10 mouse cellular contexts compared by ENCODE assay signal in the genomic region with DNA sequence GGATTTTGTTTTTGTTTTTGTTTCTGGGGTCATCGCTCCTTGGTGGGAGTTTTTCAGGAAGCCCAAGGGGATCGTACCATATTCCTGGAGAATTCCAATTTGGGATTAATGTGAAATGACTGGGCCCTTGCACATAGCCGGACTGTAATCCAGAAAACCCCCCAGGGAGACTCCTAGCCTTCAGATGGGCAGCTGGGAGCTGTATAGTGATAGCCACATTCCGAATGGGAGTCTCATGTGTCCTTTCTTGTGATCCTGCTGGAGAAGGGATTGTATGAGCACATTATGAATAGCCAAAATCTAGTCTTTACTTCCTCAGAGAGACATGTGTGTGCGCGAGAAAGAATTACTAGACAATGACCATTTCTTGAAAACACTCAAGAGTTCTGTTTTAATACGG. TPM values are rescaled to one million over a fixed set of nuclear protein-coding genes. Genes with fewer than 3 reads are reported as not detected.
DNase-seq lines count a peak whose midpoint lies in the region; ATAC-seq lines count a peak whose summit lies in the region.
"Had no signal": no experiment of that assay in that cellular context is flagged by ENCODE, and none has a peak within 500 bp of the region (broad histone marks: within the 10 kb centered on the region; RNA-seq: fewer than 3 reads in every experiment).

No protein-coding gene starts in this region.

- peaks cover 24% of the 10 kb centered on the region for H3K4me1 ChIP-seq in heart, embryonic 13.5 days
- H3K4me1 ChIP-seq in liver, embryonic 12.5 days, result peaks cover 21% of the 10 kb centered on the region

- ATAC-seq in heart, embryonic 13.5 days (ENCODE audit: extremely low read depth, insufficient number of reproducible peaks, low FRiP score, low TSS enrichment), result no peak
- ATAC-seq in liver, embryonic 12.5 days, result no peak

- peak overlapping the region; percentile 75 for H3K4me2 ChIP-seq in heart, embryonic 13.5 days
- H3K4me2 ChIP-seq in liver, embryonic 12.5 days, result peak overlapping the region; percentile 87

- H3K4me3 ChIP-seq in heart, embryonic 13.5 days, result peak overlapping the region; percentile 89
- no peak overlapping the region for H3K4me3 ChIP-seq in liver, embryonic 12.5 days

- peaks cover 9% of the 10 kb centered on the region; the same call in 1 of the 2 replicates for H3K27me3 ChIP-seq in heart, embryonic 13.5 days (replicated peaks)
- H3K27me3 ChIP-seq in liver, embryonic 12.5 days (replicated peaks), result peaks cover 33% of the 10 kb centered on the region

- DNase-seq in 3T3-L1 (ENCODE audit: low read depth, low spot score), result peak; percentile 51
- peak; percentile 30 for DNase-seq in Muller cell, postnatal 12 days (ENCODE audit: inconsistent ontology term)
- DNase-seq in thymus, postnatal 36 days, result no peak
- DNase-seq in gastrocnemius, postnatal 14 days, result no peak
- DNase-seq in cerebellum, postnatal 25 days, result no peak
- DNase-seq in right cerebral cortex, postnatal 10 days (ENCODE audit: low spot score in 2 of 2), result no peak
- DNase-seq: adrenal gland, postnatal 10 days; gastrocnemius, postnatal 10 days had no signal

- H3K36me3 ChIP-seq in heart, embryonic 13.5 days, result peaks cover 10% of the 10 kb centered on the region
- no peaks in the 10 kb centered on the region for H3K36me3 ChIP-seq in liver, embryonic 12.5 days

- 54% methylated on average over 7 of the region's 7 CpGs for WGBS in heart, embryonic 13.5 days
- WGBS in liver, embryonic 12.5 days (ENCODE audit: insufficient replicate concordance), result 78% methylated on average over 7 of the region's 7 CpGs

- H3K9ac ChIP-seq in heart, embryonic 13.5 days, result peak overlapping the region; percentile 98
- no peak overlapping the region for H3K9ac ChIP-seq in liver, embryonic 12.5 days

- H3K27ac ChIP-seq in heart, embryonic 13.5 days (replicated peaks), result peak overlapping the region; percentile 95
- no peak overlapping the region for H3K27ac ChIP-seq in liver, embryonic 12.5 days

- no peaks in the 10 kb centered on the region for H3K9me3 ChIP-seq in heart, embryonic 13.5 days
- no peaks in the 10 kb centered on the region for H3K9me3 ChIP-seq in liver, embryonic 12.5 days (replicated peaks)

- intact Hi-C loops in gastrocnemius, postnatal 14 days (cut with DNase I; ENCODE audit: low total_unique reads), result no loop called here

RNA-seq across cellular contexts. Expression of a gene that starts 1.9 kb away (rescaled TPM):
- 60.6 and 68.2 TPM in 2 replicates for polyA plus RNA-seq in heart, embryonic 13.5 days (2015; fragmentation: Nextera tagmentation; extraction: Ambion mirVana)
- polyA plus RNA-seq in liver, embryonic 12.5 days (2016; fragmentation: Nextera tagmentation; extraction: Ambion mirVana), result 40.1 and 42.7 TPM in 2 replicates
- total RNA-seq in gastrocnemius, postnatal 14 days (2021), result 10 to 100 TPM; 90.0 to 98.1 TPM

RNA-seq across cellular contexts. Expression of a gene that starts 28.6 kb away (rescaled TPM):
- 126 and 154 TPM in 2 replicates for polyA plus RNA-seq in heart, embryonic 13.5 days (2015; fragmentation: Nextera tagmentation; extraction: Ambion mirVana)
- 97.7 and 101 TPM in 2 replicates for polyA plus RNA-seq in liver, embryonic 12.5 days (2016; fragmentation: Nextera tagmentation; extraction: Ambion mirVana)
- 10 to 100 TPM; 55.5 to 61.0 TPM for total RNA-seq in gastrocnemius, postnatal 14 days (2021)

RNA-seq across cellular contexts. Expression of a gene that starts 28.6 kb away (rescaled TPM):
- 5.1 and 5.6 TPM in 2 replicates for polyA plus RNA-seq in heart, embryonic 13.5 days (2015; fragmentation: Nextera tagmentation; extraction: Ambion mirVana)
- 2.2 TPM in 2 replicates for polyA plus RNA-seq in liver, embryonic 12.5 days (2016; fragmentation: Nextera tagmentation; extraction: Ambion mirVana)
- total RNA-seq in gastrocnemius, postnatal 14 days (2021), result 1 to 10 TPM; 4.1 to 5.1 TPM

Comparison
In these comparisons a context has a peak if more than half of its experiments do, and no peak if none do; other contexts are left out.
1. DNase-seq: peak in 3T3-L1 (single experiment) and Muller cell, postnatal 12 days (single experiment); none in thymus, postnatal 36 days (0 of 2), gastrocnemius, postnatal 14 days (single experiment), cerebellum, postnatal 25 days (0 of 2) and right cerebral cortex, postnatal 10 days (0 of 2).